Mouse (Mus musculus) lung, postnatal 25 days (tissue): ENCODE data around the gene Pls3.
A peak's percentile ranks its signal among the peaks of the same experiment; 100 is the strongest.

ENCODE experiments used
- DNase-seq: peaks from one replicate; pipeline ENCODE4 v3.0.0; 2022; ENCODE audit warnings: low spot score

Gene Pls3

DNA sequence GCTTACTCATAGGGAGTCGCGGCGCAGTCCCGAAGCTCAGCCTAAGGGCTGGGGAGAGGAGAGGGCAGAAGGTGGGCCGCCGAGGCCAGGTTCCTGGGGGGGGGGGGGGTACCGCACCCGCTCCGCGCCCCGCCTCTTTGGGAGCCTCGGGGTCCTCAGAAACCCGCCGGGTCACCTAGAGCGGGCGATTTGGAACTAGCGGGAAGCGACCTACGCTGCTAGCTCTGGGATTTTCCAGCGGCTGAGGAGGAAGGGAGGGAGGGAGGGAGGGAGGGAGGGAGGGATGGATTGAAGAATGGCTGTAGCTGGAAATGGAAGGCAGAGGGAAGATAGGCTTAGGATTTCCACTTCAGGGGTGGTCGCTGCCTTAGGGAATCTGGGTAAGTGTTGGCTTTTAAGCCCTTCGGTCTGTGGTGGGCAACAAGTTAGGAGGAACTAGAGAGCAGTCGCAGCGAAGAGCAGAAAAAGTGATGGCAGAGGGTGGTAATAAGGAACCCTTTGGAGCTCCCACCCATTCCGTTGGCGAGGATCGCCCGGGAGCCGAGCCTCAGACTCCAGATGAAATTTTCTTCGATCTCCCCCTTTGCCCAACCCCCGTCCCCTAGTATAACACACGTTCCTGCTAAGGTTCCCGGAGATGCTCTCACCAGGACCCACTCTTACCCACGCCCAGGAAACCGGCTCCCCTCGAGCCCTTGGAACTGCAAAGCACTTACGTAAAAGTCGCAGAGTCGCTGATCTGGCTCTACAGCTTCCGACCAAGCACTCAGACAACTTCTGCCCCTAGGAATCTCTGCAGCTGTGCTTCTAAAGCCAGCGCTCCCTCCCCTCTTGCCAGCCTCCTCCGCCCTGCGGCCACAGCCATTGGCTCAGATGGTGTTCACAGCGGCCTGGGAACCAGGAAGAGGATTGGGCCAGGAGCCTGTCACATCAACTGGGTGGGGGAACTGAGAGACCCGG lies at the start of gene Pls3:
Gene Pls3 (minus strand): TSS at position 851 of the 960 bp plus-strand sequence.
- DNase-seq = peak; percentile 89

DNA sequence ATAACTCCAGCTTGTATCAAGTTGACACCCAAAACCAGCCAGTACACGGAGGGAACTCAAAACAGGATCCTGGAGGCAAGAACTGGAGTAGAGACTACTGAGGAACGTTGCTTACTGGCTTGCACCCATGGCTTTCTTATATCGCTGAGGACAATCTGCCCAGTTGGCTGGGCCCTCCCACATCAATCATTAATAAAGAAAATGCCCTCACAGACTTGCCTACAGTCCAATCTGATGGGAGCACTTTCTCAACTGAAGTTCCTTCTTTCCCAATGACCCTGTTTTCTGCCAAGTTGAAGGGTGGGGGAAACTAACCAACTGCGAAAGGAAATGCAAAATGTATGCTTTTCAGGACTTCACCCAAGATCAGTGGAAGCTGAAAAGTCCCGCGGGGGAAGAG lies 20.7 kb upstream of the Pls3 start:
- DNase-seq = no peak

GRCm38 (mm10) chrX:75875566-75875965 lies 584 bp upstream of the Pls3 start:
- DNase-seq = no peak

GRCm38 (mm10) chrX:75873813-75874212 lies 1.2 kb downstream of the Pls3 start:
- DNase-seq = peak; percentile 28

- no peak for DNase-seq
Observed at GRCm38 (mm10) chrX:75873253-75873652, 1.7 kb downstream of the Pls3 start.

GRCm38 (mm10) chrX:75871855-75872254 lies 3.1 kb downstream of the Pls3 start:
- DNase-seq = no peak

GRCm38 (mm10) chrX:75861715-75862114 lies 13.3 kb downstream of the Pls3 start:
- DNase-seq = no peak

- DNase-seq = no peak
Observed at GRCm38 (mm10) chrX:75854294-75854693, 20.7 kb downstream of the Pls3 start.

- no peak for DNase-seq
Observed at GRCm38 (mm10) chrX:75844290-75844689, 30.7 kb downstream of the Pls3 start.

DNA sequence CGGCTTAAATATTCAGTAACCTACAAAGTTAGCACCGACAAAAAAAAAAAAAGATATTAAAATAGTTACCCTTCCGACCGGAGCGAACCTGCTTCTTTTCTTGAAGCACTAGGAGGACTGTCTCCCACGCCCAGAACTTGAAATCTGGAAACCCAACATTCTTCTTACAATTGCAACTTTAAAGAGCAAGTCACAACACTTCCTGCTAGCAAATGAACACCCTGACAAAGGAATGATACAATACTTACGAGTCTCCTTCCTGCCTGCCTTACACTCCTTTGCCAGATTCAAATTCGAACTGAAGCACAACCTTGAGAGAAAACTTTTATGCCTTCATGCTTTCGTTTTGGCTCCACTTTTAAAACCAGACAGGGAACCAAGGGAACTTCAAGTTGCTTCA lies 32.1 kb downstream of the Pls3 start:
- peak; percentile 14 for DNase-seq

- DNase-seq = no peak
Observed at GRCm38 (mm10) chrX:75842120-75842519, 32.9 kb downstream of the Pls3 start.

DNA sequence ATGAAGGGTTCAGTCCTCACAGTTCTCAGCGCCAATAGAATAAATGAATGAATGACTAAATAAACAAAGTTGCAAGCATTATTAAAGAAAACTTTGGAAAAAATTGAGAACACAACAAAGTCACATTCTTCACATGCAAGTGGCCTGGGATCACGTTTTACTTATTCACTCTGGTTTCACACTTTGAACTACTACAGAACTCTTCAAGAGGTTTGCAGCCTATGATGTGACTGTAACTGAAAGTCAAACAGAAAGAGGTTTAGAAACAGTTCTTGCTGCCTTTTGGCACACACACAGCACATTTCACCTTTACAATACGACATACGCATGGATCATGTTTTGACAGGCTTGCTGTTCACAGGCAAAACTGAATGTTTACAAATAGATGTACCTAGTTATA lies 34.7 kb downstream of the Pls3 start:
- peak; percentile 17 for DNase-seq

DNA sequence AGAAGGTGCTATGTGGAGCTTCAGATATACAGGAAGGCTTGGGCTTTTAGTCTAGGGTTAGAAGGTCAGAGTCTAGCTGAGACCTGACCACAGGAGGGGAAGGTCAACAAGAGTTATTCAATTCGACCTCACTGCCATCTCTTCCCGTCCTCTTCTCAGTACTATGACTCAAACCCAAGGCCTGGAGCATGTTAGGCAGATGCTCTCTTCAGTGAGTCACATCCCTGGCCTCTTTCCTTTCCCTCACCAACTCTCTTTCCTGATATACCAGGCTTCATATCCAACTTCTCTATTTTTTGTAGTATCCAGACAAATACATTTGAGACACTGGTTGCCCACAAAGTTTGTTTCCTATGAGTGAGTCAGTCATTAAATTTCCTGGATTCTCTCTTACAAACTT lies 40.1 kb downstream of the Pls3 start:
- DNase-seq = no peak

- DNase-seq = peak; percentile 72
Observed at GRCm38 (mm10) chrX:75834286-75834685, 40.7 kb downstream of the Pls3 start.

GRCm38 (mm10) chrX:75833006-75833641 lies 41.9 kb downstream of the Pls3 start:
- no peak for DNase-seq

DNA sequence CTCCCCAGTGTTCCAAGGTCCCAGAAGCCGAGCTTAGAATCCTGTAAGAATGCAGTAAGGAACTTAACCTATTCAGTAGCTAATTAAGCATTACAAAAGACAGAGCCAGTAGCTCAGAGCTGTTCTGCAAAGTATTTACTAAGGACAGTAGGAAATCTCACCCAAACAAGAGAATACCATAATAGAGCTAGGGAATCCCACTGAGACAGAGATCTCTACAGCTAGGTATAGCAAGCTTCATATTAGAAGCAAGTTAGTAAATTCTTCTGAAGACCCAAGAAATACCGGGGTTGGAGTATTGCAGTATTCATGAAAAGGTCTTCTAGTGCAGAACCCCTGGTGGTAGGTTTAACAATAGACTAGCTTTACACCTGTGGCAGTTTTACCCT lies 45.1 kb downstream of the Pls3 start:
- no peak for DNase-seq

DNA sequence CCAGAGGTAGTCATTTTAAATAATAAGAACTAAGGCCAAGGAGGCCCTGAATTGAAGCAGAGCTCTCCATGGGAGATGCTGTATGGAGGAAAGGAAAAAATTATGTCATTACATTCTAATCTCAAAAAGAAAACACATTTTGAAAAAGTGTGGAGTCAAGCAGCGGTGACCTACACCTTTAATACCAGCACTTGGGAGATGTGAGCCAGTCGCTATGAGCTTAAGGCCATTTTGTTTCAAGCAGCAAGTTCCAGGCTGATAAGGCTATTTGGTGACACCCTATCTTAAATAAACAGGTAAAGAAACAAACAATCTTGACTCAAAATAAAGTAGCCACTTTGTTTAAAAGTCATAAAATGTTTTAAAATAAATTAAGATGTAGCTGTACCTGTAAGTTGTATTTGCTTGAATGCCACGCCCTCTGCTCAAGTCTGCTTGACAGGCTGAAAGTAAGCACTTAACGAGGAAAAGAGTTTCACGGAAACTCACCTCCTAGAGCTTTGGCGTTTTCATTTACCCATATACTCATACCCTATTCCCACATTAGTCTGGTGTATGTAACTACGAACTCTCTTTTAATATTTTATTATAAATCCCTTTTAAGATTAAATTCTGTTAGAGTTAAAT lies 45.6 kb downstream of the Pls3 start:
- peak; percentile 49 for DNase-seq

DNA sequence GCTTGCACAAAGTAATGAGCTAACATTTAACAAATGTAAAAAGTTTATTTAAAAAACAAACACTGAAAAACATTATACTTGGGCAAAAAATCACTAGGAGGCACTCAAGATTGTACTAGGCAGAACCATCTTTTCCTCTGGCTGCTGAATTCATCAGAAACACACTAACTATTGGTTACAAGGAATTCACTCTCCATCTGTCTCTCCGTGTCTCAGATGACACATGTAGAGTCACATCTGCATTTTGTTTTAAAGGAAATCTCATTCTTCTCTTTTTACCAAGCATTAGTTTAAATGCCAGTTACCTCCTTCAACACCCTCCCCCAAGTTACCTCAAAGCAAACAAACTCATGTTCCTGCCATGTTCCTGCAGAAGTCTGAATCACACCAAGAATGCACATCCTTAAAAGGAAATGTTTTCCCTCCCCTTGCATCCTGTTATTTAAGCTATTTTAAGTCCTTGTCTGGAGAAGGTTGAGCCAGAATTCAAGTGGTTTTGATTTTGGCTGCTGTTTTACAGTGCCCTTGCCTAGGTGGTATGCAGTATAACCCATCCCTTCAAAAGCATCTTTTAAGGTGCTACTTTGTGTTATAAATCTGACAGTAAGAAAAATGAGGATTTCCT lies 56.2 kb downstream of the Pls3 start:
- peak; percentile 29 for DNase-seq

GRCm38 (mm10) chrX:75814958-75815357 lies 60.0 kb downstream of the Pls3 start:
- no peak for DNase-seq

DNA sequence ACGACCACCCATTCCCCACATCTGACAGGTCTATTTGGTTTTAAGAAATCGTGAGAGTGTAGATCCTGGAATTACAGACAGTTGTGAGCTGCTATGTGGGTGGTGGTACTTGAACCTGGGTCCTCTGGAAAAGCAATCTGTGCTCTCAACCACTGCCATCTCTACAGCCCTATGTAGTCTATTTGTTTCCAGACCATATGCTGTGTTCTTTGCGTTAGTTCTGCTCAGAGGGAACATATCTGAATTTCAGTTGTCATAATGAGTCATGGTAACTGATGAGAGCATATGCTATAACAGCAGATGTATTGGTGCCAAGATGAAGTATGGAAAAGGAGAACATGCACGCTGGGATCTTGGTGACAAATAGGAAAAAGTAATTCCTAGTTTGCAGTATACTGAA lies 60.9 kb downstream of the Pls3 start:
- DNase-seq = no peak

DNA sequence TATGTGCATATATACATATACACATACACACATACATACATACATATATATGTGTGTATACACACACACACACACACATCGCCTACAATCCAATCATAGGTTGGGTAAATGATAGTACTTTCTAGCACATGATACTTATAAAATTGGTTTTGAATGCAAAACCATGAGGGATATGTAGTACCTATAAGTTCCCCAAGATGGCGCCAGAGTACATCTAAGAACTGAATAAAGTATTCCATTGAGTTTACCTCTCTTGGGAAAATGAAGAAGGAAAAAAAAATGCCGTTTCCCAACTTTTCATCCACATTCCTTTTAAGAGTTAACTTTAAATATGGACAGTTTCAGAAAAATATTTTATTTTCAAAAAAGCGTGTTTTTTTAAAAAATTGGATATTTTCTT lies 78.4 kb downstream of the Pls3 start:
- DNase-seq = peak; percentile 38

DNA sequence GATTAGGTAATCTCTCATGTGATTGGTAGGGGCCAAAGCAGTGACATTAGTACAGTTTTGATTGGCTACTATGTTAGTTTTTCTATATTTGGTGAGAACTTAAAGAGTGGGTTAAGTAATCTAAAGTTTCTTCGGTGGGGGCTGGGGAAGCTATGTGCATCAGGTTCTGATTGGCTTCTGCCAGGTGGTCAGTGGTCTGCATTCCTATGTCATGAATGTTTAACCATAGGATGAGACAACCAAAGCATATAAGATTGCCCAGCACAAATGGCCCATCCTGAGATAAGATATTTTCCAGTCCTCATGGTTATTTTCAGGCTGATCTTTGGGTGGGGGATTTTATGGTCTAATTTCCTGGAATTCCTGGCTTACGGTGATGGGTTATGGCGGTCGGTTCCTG lies 95.2 kb downstream of the Pls3 start:
- no peak for DNase-seq
